Mouse (Mus musculus): ENCODE results near the gene Tle1.

The Tle1 gene

DNA sequence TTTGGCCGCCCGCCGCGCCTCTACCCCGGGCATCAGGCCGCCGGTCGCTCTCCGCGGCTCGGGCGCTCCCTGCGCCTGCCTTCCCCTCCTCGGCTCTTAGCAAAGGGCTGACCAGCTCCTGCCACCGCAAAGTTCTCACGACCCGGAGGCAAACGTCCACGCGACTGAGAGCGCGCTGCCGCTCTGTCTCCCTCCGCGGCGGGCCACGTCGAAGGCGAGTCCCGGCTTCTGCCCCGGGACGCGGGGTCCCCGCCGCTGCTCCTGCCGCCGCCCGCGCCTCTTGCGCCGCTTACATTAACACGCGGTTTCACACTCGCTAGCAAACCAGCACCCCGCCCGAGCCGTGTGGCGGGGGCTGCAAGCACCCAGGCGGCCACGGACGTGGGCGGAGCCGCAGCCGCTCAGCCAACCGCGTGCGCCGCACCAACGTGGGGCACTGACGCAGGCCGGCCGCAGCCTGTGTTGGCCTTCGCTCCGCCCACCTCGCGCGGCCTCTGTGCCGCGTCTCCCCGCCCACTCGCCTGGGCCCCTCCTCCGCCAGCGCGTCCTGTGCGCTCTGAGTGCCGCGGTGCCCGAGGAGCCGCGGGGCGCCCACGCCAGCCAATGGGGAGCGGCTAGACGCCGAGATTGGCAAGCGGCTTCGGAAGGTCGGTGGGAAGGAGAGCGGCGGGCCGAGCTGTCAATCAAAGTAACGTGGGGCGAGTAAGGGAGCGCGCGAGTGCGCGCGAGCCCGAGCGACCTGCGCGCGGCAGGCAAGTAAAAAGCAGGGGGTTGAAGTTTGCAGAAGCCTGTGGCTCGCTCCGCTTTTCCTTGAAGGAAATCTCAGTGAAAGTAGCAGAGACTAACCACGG lies at the start of gene Tle1:
TSS of gene Tle1 (minus strand) at position 361 of the 851 bp plus-strand sequence.
- in situ Hi-C loops (cut with MseI, MboI): no loop called here

DNA sequence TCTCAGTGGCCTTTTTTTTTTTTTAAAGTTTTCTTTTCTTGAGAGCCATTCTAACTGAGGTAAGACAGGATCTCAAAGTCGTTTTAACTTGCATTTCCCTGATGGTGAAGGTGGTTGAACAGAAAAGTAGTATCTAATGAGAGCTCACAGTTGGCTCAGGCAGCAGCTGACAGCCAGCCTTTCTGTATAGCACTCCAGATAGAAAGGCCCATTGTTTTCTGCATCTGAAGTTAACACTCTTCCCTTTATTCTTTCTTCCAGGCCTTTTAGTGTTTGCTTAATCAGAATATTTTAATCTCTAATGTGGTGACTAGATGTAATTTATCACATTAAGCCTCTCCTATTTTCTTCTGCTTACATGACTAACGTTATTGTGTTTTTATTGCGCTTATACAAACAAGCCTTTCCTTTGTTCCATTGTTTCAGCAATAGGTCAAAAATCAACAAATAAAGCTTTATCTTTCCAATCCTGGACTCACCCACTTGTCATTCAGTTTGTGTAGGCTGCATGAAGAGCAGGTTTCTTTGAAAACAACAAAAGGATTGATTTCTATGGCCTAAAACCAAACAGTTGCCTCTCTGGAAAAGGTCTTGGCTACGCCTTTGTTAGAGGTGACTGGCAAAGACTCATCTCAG lies 33.0 kb upstream of the Tle1 start:
- in situ Hi-C loops (cut with MseI, MboI): no loop called here

DNA sequence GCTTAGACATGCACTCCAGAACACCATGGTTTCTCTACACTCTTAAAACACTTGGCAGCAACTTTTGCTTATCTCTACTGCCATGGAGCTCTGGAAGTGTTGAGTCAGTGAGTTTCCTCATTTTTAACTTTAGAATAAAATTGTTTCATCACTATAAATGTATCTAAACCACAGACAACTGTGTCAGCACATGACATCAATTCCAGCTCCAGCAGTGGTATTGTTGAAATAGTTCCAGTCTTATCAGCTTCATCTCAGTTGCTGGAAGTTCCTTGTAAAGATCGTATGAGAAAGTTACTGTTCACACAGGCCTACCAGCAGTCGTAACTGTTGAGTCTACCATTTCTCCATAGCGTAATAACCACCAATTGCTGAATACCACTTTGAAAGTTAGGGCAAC lies 31.5 kb upstream of the Tle1 start:
- in situ Hi-C loops (cut with MseI, MboI): no loop called here

DNA sequence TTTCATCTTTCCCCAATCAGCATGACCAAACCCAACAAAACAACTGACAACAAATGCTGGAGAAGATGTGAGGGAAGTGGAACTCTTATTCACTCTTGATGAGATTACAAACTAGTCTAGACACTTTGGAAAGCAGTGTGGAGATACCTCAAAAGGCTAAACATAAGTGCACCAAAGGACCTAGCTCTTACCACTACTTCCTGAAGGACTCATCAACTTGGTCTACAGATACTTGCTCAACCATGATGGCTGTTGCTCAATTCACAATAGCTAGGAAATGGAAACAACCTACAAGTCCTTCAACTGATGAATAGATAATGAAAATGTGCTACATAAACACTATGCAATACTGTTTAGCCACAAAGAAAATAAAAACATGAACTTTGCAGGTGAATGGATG lies 30.1 kb upstream of the Tle1 start:
- in situ Hi-C loops (cut with MseI, MboI): no loop called here

DNA sequence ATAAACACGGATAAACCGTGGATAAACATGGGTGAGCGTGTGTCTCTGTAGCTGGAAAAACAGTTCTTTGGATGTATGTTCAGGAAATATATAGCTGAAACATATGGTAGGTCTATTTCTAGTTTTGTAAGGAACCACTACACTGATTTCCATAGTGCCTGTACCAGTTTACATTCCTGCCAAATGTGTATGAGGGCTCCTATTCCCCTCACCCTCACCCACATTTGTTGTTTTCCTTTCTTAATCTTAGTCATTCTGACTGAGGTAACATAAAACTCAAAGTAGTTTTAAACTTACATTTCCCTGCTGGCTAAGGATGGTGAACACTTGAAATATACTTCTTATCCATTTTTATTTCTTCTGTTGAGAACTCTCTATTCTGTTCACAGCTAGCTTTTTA lies 20.9 kb upstream of the Tle1 start:
- in situ Hi-C loops (cut with MseI, MboI): no loop called here

DNA sequence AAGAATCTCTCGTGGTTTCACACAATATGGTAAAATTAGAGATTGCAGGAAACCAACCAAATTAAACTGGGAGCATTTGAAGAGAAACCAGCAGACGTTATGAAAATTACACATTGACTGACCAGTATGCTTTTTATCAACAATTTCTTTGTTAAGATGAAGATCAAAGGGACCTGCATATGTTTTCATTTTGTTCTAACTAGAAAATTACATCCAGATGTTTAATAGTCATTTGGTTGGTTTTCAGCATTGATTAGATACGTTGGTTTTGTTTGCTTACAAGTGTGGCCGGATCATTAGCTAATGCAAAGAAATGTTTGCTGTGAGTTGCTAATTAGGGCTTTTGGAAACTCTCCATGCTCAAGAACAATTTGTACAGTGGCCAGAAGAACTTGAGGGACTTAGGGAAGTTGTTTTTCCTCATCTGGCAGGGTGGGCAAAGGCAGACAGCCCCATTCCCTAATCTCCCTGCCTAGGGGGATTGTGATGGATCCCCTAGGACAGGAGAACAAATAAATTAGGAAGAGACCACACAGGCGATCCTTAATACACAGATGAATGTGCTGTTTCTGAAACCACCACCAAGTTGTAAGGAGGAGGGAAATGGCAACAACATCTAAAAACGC lies 3.8 kb upstream of the Tle1 start:
- in situ Hi-C loops (cut with MseI, MboI): no loop called here

DNA sequence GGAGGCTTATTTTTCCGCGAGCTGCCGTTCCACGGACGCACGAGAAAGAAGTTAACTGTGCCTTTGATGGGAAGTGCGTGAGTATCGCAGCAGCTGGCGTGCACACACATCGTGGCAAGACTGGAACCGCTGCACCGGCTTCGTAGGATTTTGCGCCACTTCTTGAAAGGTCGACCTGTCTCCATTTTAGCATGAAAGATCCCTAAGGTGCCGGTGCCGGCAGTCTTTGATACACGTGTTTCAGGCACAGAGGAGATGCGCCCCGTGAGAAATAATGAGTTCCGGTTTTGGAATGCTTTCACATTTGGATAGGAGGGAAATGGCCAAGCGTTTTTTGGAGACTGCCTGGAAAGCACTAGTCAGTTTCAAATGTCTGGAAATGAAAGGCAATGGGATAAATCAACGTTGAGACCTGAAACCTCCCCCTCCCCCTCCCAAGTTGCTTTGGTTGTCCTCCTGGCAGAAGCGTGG lies 837 bp upstream of the Tle1 start:
- in situ Hi-C loops (cut with MseI, MboI): no loop called here

DNA sequence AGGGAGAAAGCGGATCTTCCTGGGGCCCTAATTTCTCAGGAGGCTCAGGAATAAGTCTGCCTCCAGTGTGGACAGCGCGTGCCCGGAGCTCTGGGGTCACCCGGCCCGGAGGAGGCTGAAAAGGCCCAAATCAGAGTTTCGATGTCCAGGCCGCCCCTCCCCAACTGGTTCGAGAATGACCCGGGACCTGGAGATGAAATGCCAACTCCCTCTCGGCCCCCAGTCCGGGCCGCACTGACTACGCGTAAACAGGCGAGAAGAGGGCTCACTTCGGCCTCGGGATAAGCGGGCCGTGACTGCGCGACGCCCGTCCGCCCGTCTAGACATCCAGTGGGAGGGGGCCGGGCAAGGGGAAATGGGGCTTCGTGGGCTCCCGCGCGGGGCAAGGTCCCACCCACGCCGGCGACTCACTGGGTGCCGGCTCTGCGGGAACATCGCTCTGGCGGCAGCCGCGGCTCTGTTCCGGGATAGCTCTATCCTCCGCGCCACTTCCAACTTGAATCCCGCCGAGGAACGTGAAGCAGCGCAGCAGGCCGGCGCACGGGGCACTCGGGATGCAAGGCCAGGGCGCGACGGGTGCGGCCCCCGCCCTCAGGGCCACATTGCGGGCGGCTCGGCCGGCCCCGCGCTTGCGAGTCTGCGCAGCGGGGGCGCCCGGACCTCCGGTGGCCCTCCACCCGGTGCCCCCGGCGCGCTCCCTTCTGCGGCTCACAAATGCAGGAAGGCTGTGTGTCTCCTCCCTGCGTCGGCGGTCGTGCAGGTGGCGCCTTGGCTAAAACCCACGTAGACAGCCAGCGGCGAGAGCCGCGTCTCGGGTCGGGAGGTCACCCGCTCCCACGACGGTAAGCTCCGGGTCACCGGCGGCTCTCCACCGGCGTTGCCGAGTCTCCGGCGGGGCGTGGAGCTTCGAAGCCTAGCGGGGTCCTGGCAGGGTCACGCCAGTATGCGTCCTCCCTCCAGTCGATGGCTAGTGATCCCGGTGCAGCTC lies 854 bp downstream of the Tle1 start:
- in situ Hi-C loops (cut with MseI, MboI): no loop called here

DNA sequence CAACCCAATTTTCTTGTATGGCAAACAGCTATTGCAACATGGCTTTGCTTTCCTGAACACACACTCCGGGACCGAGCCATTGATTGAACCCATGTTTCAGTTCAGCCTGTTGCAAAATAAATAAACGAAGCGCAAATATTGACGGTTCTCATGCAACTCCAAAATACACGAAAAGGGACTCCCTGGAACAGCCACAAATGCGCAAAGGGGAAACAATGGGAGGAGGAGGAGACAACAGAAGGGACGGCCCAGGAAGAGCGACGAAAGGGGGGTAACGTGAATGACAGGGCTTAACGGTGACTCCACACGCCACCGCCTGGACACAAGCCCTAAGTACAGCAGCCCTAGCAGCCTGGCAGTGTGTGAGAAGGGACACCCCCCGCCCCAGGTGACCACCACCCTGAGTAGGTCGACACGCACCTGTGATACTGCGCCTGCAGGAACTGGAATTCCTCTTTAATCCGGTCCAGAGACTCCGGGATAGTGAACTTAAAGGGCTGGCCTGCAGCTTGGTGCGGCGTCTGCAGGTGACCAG lies 1.8 kb downstream of the Tle1 start:
- in situ Hi-C loops (cut with MseI, MboI): no loop called here

DNA sequence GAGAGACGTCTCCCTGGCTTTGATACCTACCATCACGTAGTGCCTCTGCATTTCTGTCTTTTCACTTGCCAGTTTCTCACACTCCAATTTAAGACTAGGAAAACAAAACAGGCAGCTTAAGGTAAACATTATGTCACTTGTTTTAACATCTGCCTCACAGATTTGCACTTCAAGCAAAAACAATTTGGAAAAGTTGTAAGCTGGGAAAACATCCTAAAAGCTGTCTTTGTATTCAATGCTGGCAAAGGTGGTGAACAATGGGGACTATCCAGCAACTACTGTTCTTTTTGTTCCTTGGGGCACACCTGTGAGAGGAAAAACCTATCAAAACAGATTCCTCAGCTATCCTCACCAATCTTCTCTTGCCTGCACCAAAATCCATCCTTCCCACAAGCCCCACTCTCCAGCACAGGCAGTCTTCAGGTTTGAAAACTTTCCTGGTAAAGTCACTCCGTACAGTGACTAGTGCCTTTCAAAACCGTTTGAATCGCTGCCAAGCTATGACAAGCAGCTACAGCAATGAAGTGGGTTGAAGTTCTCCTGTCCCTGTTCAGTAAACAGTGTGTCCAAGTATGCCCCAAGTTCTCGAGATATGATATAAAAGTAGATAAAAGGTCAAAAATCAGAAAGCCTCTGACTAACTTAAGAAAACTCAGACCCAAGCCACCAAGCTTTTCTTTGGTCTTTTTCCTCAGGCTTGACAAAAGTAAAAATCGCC lies 2.7 kb downstream of the Tle1 start:
- in situ Hi-C loops (cut with MseI, MboI): no loop called here

DNA sequence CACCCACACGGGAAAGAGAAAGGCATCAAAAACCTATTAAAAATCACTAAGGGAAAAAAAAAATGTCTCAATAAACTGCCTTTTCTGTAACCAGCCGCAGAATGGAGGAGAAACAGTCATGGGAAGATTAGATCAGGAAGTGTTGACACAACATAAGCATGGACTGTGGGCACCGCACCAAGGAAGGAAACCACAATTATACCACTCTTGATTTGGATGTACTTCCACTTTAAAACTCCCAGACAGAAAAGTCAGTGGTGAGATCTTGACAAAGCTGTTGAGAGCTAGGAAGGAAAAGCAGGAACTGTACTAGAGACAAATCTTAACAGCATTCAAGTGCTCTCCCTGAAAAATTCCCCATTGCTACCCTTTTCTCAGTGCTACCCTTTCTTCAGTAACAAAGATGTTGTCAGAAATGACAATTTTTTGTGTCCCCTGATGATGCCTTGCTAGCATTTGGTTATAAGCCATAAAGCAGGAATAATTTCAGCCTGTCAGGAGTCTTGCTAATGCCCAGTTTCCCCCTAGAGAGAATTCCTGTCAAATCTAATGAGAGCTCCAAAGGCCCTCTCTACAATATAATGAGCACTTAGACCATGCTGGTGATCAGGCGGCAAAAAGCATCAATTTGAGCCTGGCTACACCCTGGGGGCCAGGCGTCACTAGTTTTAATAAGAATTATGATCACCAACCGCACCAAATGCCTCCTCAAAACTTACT lies 5.4 kb downstream of the Tle1 start:
- in situ Hi-C loops (cut with MseI, MboI): no loop called here

DNA sequence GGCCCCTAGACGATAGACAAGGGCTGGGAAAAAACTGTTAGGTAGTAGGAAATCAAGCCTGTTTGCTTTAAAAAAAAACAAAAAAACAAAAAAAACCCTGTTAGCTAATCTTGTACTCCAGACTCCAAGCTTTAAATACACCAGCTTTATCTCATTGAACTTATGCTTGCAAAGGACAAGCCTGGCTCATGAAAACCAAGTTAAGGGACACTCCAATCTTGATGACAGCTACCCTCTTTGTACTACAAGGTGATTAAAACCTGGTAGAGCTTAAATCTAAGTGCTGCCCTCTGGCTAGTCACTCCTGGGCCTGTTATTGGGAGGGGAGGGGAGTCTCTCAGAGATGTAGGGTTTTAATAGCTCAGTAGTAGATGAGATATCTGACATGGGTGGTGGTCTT lies 7.4 kb downstream of the Tle1 start:
- in situ Hi-C loops (cut with MseI, MboI): no loop called here

DNA sequence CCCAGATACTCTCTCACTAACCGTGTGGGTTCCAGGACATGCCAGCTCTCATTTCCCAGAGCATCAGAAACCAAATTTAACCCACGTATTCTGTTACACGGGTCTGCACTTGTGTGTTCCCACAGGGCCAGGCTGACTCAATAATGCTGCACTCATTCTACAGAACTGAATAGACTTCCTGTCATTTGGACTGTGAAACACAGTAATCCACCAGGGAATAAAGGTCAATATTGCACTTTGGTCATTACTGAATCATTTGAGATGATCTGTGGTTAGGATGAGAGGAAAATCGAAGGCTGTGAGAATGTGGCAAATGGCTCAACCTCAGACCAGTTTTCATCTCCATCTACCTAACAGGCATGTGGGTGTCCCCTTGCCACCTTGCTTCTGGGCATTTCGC lies 16.2 kb downstream of the Tle1 start:
- in situ Hi-C loops (cut with MseI, MboI): no loop called here

DNA sequence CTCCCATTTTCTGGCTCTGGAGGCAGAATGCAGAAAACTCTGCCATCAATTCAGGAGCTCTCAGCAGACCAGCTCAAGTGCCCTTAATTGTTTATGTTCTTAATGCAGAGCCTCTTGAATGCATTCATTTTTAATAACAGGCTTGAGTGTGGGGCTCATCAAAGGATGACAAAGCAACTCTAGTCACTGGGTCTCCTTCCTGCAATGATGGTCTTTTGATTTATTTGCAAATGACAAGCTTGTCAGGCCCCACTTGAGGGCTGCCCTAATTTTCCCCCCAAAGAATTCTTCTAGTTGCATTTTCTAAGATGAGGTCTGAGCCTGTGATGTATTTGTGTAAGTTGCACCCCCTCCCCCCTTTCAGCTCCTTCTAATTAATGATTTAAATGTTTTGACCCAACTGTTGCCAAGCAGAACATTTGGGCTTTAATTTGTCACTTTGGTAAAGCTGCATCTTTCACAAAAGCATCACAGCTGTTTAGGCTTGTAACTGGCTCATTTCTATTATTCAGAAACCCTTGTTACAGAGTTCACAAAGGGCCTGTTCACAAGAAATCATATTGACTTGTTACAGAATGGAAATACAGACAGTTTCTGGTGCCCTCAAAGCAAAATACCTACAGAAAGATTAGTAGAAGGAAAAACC lies 18.3 kb downstream of the Tle1 start:
- in situ Hi-C loops (cut with MseI, MboI): no loop called here

DNA sequence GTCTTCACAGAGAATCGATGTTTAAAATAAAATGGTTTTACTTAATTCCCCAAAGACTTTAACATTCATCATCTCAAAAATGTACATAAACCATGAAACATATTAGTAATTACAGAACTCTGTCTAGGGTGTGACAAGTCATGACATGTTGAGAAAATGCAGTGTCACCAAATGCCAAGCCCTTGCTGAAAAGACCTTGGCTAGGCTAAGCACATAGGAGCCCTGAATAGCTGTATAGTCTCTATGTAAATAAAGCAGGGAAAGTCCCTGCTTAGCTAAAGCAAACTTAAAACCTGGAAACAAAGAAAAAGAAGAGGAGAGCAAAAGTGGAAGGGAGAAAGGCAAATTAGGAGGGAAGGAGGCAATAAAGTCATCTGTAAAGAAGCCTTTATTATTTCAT lies 24.8 kb downstream of the Tle1 start:
- in situ Hi-C loops (cut with MseI, MboI): no loop called here

DNA sequence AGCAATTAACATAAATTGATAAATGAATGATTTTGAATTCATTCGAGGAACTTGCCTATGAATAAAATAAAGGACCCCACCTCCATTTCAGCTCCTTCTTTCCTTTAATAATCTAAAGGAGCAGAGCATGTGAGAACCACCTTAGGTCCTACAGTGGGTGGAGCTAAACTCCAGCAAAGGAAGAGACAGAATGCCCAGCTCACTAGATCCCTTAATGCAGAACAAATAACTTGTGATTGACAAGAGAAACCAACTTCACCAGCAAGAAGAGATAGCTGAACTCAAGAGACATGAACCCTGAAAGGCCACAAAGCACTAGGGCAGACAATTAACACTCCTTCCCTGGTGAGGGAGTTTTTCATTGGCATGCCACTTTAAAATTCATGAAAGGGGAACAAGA lies 32.5 kb downstream of the Tle1 start:
- in situ Hi-C loops (cut with MseI, MboI): no loop called here

DNA sequence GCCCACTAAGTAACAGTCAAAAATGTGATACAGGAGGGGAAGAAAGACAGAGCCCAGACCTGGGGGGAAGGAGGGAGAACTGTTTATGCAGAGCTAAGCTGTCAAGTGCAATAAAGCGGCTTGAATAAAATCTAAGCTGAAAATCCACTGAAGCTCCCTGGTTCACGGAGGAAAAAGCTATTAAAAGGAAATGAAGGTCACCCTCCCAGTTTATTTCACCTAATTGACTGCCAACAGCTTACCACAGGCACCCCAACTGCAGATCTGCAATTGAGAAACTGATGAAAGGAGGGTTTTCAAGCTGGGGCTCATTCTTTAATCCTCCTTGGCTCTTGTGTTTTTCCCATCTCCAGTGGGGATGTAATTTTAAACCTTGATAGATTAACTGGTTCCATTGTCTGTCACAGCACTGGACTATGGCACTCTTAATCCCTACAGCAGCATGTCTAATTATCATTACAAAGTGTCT lies 32.9 kb downstream of the Tle1 start:
- in situ Hi-C loops (cut with MseI, MboI): no loop called here

DNA sequence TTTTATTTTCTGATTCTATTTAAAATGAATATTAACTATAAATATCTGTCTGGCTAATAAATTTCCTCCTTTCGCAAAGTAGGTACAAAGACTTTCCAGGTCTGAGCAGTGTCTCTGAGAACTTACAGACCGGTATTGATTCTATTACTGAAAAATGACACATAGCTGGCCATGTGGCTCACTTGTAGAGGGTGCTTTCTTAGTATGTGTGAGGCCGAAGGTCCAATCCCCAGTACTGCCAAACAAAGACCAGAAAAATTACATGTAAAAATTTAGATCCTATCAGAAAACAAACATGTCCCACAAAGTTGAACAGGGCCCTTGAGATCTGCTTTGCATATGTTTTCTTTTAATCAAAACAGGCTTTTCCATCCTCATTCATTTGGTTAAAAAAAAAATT lies 33.5 kb downstream of the Tle1 start:
- in situ Hi-C loops (cut with MseI, MboI): no loop called here

DNA sequence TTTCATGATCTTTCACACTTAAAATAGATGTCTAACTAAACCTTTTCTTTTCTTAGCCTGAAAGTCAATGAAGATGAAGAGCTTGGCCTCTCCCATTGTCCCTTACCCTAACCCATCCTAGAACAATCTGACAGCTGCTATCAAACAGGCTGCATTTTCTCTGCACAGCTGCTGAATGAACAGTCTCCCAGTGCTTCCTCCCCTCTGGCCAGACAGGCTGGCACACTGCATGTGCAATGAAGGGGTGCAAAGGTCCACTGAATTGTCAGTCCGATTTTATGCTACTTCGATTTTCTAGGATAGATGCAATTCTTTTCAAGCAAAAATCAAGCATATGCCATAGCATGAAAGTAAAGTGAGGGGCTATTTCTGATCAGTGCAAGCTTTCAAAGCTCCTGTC lies 34.2 kb downstream of the Tle1 start:
- in situ Hi-C loops (cut with MseI, MboI): no loop called here

Measured in mouse trophoblast stem cell (cell line).